Mouse (Mus musculus): ENCODE data around the gene Fam92b. TPM values are rescaled to one million over a fixed set of nuclear protein-coding genes. Genes with fewer than 3 reads are reported as not detected.

Fam92b gene
- total and polyA plus RNA-seq, 3 experiments = not detected

GRCm38 (mm10) chr8:120205916-120206315, 28.6 kb upstream of the Fam92b start:
- no peak for DNase-seq (ENCODE audit: low read depth, low spot score)
- H3K27ac ChIP-seq (ENCODE audit: control insufficient read depth, low read depth, low read length) = no peak overlapping the region
- no peaks in the 10 kb centered on the region for H3K9me3 ChIP-seq (replicated peaks; ENCODE audit: insufficient read depth, low read length)
- no peaks in the 10 kb centered on the region for H3K36me3 ChIP-seq (ENCODE audit: control insufficient read depth in 1 of 2, insufficient read depth in 2 of 2, low read length in 2 of 2)
- peaks cover 0 to 4% of the 10 kb centered on the region in 2 experiments; a peak in 2 of 4 replicates for H3K27me3 ChIP-seq (ENCODE audit: control insufficient read depth in 1 of 2, insufficient read depth in 2 of 2, low read length in 2 of 2)
- no peak overlapping the region for H3K9ac ChIP-seq (ENCODE audit: control insufficient read depth, low read depth, low read length, poor library complexity, severe bottlenecking)
- H3K79me2 ChIP-seq (ENCODE audit: control insufficient read depth, insufficient read depth, low read length, poor library complexity) = no peaks in the 10 kb centered on the region
- no peak for TF ChIP-seq MXI1 (IDR thresholded peaks at IDR 0.05; ENCODE audit: low read depth, low read length)
- TF ChIP-seq GATA1 (IDR thresholded peaks at IDR 0.05; ENCODE audit: low read depth, low read length) = no peak
- TF ChIP-seq NRF1 (IDR thresholded peaks at IDR 0.05; ENCODE audit: insufficient read depth, low read depth, low read length, poor library complexity, severe bottlenecking) = no peak
- TF ChIP-seq SIN3A (IDR thresholded peaks at IDR 0.05; ENCODE audit: low read length) = no peak
- TF ChIP-seq CHD2 (IDR thresholded peaks at IDR 0.05; ENCODE audit: low read length) = no peak
- TF ChIP-seq ZKSCAN1 (IDR thresholded peaks at IDR 0.05; ENCODE audit: low read depth, low read length) = no peak
- TF ChIP-seq POLR2A (IDR thresholded peaks at IDR 0.05; ENCODE audit: control insufficient read depth in 1 of 2, insufficient read depth in 1 of 2, low read depth in 1 of 2, low read length in 2 of 2, poor library complexity in 1 of 2) = no peak
- TF ChIP-seq ZC3H11A (IDR thresholded peaks at IDR 0.05; ENCODE audit: low read depth, low read length) = no peak
- no peak for TF ChIP-seq UBTF (IDR thresholded peaks at IDR 0.05; ENCODE audit: borderline replicate concordance, insufficient read depth, low read depth, low read length)
- TF ChIP-seq MAZ (IDR thresholded peaks at IDR 0.05; ENCODE audit: low read depth, low read length) = no peak
- TF ChIP-seq TCF12 (IDR thresholded peaks at IDR 0.05; ENCODE audit: low read depth, low read length) = no peak
- no peak for TF ChIP-seq ZNF384 (IDR thresholded peaks at IDR 0.05; ENCODE audit: low read depth, low read length)
- no peak for TF ChIP-seq ZMIZ1 (IDR thresholded peaks at IDR 0.05; ENCODE audit: low read depth, low read length)
- TF ChIP-seq USF2 (IDR thresholded peaks at IDR 0.05; ENCODE audit: borderline replicate concordance in 1 of 2, insufficient read depth in 1 of 2, low read depth in 1 of 2, low read length in 2 of 2) = no peak
- no peak overlapping the region for H3K4me3 ChIP-seq (ENCODE audit: control insufficient read depth in 1 of 2, insufficient read depth in 1 of 2, low read depth in 2 of 2, low read length in 2 of 2)
- H3K4me1 ChIP-seq (ENCODE audit: control insufficient read depth in 1 of 2, insufficient read depth in 2 of 2, low read length in 2 of 2) = no peaks in the 10 kb centered on the region

GRCm38 (mm10) chr8:120204736-120205360, 27.6 kb upstream of the Fam92b start:
- H3K9me3 ChIP-seq (replicated peaks; ENCODE audit: insufficient read depth, low read length) = no peaks in the 10 kb centered on the region

More at GRCm38 (mm10) chr8:120204736-120205360, 27.6 kb upstream of the Fam92b start:
- H3K27me3 ChIP-seq (ENCODE audit: control insufficient read depth in 1 of 2, insufficient read depth in 2 of 2, low read length in 2 of 2) = peaks cover 0 to 4% of the 10 kb centered on the region in 2 experiments; a peak in 2 of 4 replicates
- DNase-seq (ENCODE audit: low read depth, low spot score) = no peak
- no peaks in the 10 kb centered on the region for H3K4me1 ChIP-seq (ENCODE audit: control insufficient read depth in 1 of 2, insufficient read depth in 2 of 2, low read length in 2 of 2)
- no peaks in the 10 kb centered on the region for H3K79me2 ChIP-seq (ENCODE audit: control insufficient read depth, insufficient read depth, low read length, poor library complexity)
- no peak overlapping the region for H3K27ac ChIP-seq (ENCODE audit: control insufficient read depth, low read depth, low read length)
- no peak overlapping the region for H3K4me3 ChIP-seq (ENCODE audit: control insufficient read depth in 1 of 2, insufficient read depth in 1 of 2, low read depth in 2 of 2, low read length in 2 of 2)
- H3K9ac ChIP-seq (ENCODE audit: control insufficient read depth, low read depth, low read length, poor library complexity, severe bottlenecking) = no peak overlapping the region
- TF ChIP-seq ZNF384 (IDR thresholded peaks at IDR 0.05; ENCODE audit: low read depth, low read length) = no peak
- TF ChIP-seq TBP (IDR thresholded peaks at IDR 0.05; ENCODE audit: low read depth, low read length) = no peak
- no peak for TF ChIP-seq SIN3A (IDR thresholded peaks at IDR 0.05; ENCODE audit: low read length)
- TF ChIP-seq MAFK (IDR thresholded peaks at IDR 0.05; ENCODE audit: borderline replicate concordance, low read depth, low read length) = no peak
- TF ChIP-seq MYC (IDR thresholded peaks at IDR 0.05; ENCODE audit: low read depth, low read length) = no peak
- TF ChIP-seq CTCF (IDR thresholded peaks at IDR 0.05 in 2 of 3, conservative IDR thresholded peaks at IDR 0.05 in 1 of 3; ENCODE audit: control insufficient read depth in 1 of 3, insufficient read depth in 1 of 3, low read depth in 2 of 3, low read length in 3 of 3, poor library complexity in 1 of 3, severe bottlenecking in 1 of 3) = no peak
- no peak for TF ChIP-seq MAZ (IDR thresholded peaks at IDR 0.05; ENCODE audit: low read depth, low read length)
- TF ChIP-seq POLR2AphosphoS2 (IDR thresholded peaks at IDR 0.05; ENCODE audit: low read length) = no peak
- TF ChIP-seq CHD1 (IDR thresholded peaks at IDR 0.05; ENCODE audit: low read depth, low read length) = no peak
- no peak for TF ChIP-seq NRF1 (IDR thresholded peaks at IDR 0.05; ENCODE audit: insufficient read depth, low read depth, low read length, poor library complexity, severe bottlenecking)
- TF ChIP-seq RAD21 (IDR thresholded peaks at IDR 0.05; ENCODE audit: low read depth, low read length) = no peak
- no peaks in the 10 kb centered on the region for H3K36me3 ChIP-seq (ENCODE audit: control insufficient read depth in 1 of 2, insufficient read depth in 2 of 2, low read length in 2 of 2)

All from MEL (cell line).